Mouse (Mus musculus) layer of hippocampus, postnatal 14 days (tissue): ENCODE measurements around the gene Pcnx. TPM values are rescaled to one million over a fixed set of nuclear protein-coding genes. Genes with fewer than 3 reads are reported as not detected.
A peak's percentile ranks its signal among the peaks of the same experiment; 100 is the strongest.
"Not testable (repeated sequence)": the region's sequence is repeated elsewhere in the genome, so short reads cannot be mapped to it uniquely, and the experiment has no call there.

Source experiments
- DNase-seq, 2 experiments: peaks; one replicate each; pipeline ENCODE4 v3.0.0; 2021 to 2022; ENCODE audit warnings: low spot score in 2 of 2, mixed read lengths in 1 of 2
- total RNA-seq, 2 experiments: library from RNA; stranded (reverse); gene quantifications; 2 replicates each; pipeline ENCODE4 v1.2.3; 2021

The Pcnx gene
- total RNA-seq, 2 experiments from 2014 or later = 97.4 to 115 TPM

GRCm38 (mm10) chr12:81943331-81944062, 83.7 kb downstream of the Pcnx start:
- no peak for DNase-seq

- no peak for DNase-seq
Measured at GRCm38 (mm10) chr12:81949026-81949425, 89.2 kb downstream of the Pcnx start.

- no peak for DNase-seq
Measured at GRCm38 (mm10) chr12:81950016-81950415, 90.2 kb downstream of the Pcnx start.

GRCm38 (mm10) chr12:81958351-81958750, 98.5 kb downstream of the Pcnx start:
- no peak for DNase-seq

- DNase-seq = no peak
Measured at GRCm38 (mm10) chr12:81965416-81965815, 105.6 kb downstream of the Pcnx start.

GRCm38 (mm10) chr12:81971042-81971883, 111.4 kb downstream of the Pcnx start:
- peak in 1 of 2 experiments; percentile 12 for DNase-seq

- peak in 1 of 2 experiments; percentile 47 for DNase-seq
Measured at GRCm38 (mm10) chr12:81971884-81972362, 112.1 kb downstream of the Pcnx start.

GRCm38 (mm10) chr12:81974806-81975205, 115.0 kb downstream of the Pcnx start:
- DNase-seq = peak in 1 of 2 experiments; percentile 49

GRCm38 (mm10) chr12:81977346-81977745, 117.5 kb downstream of the Pcnx start:
- DNase-seq = no peak

GRCm38 (mm10) chr12:81979312-81979711, 119.5 kb downstream of the Pcnx start:
- DNase-seq = no peak

- DNase-seq = no peak
Measured at GRCm38 (mm10) chr12:81992106-81992505, 132.3 kb downstream of the Pcnx start.

GRCm38 (mm10) chr12:81992996-81993395, 133.2 kb downstream of the Pcnx start:
- DNase-seq = no peak

GRCm38 (mm10) chr12:81994911-81995667, 135.3 kb downstream of the Pcnx start:
- DNase-seq = no peak

- no peak for DNase-seq
Measured at GRCm38 (mm10) chr12:81996679-81997362, 137.0 kb downstream of the Pcnx start.

- DNase-seq = no peak
Measured at GRCm38 (mm10) chr12:81997497-81997896, 137.7 kb downstream of the Pcnx start.

GRCm38 (mm10) chr12:82002697-82003096, 142.9 kb downstream of the Pcnx start:
- DNase-seq = not testable (repeated sequence)

- not testable (repeated sequence) for DNase-seq
Measured at GRCm38 (mm10) chr12:82025901-82026633, 166.2 kb downstream of the Pcnx start.

- DNase-seq = not testable (repeated sequence)
Measured at GRCm38 (mm10) chr12:82033524-82033923, 173.7 kb downstream of the Pcnx start.

GRCm38 (mm10) chr12:82033973-82034372, 174.2 kb downstream of the Pcnx start:
- DNase-seq = not testable (repeated sequence)

- DNase-seq = not testable (repeated sequence)
Measured at GRCm38 (mm10) chr12:82044078-82044477, 184.3 kb downstream of the Pcnx start.
